Mouse (Mus musculus) gastrocnemius, postnatal 25 days (tissue): ENCODE data around the gene Cdx4. TPM values are rescaled to one million over a fixed set of nuclear protein-coding genes. Genes with fewer than 3 reads are reported as not detected.

Source experiments
- DNase-seq: peaks from one replicate; pipeline ENCODE4 v3.0.0; 2022
- long read RNA-seq, 2 experiments: library from polyadenylated mRNA; stranded (forward); transcript quantifications; one replicate each; pipeline ENCODE4 v2.0.0; 2021
- total RNA-seq, 2 experiments: library from RNA; stranded (reverse); gene quantifications; 1 replicate in 1 of 2; 2 replicates in 1 of 2; pipeline ENCODE4 v1.2.3; 2021

Cdx4 gene
- not detected for total RNA-seq
- long read RNA-seq, experiment 1, result 0 reads
- long read RNA-seq, experiment 2, result 0 reads

DNA sequence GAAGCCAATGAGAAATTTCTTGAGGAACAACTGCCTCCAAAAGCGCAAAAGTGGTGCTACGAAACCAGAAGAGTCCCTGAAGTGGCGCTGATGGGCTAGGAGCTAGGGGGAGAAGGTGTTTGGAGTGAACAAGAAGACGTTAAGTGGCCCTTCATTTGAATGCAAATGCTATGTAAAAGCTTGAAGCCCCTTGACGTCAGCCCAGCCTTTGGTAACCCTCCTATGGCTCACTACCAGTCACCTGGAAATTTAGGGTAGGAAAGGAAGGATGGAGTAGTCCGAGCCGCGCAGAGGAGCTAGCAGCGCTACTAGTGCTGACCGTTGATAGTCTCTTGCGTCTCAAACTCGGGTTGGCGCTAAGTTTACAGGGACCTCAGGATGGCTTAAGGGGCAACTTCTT, at the start of gene Cdx4:
Gene Cdx4, plus strand, starts transcription at position 253 of the 400 bp plus-strand sequence.
- DNase-seq, result no peak

DNA sequence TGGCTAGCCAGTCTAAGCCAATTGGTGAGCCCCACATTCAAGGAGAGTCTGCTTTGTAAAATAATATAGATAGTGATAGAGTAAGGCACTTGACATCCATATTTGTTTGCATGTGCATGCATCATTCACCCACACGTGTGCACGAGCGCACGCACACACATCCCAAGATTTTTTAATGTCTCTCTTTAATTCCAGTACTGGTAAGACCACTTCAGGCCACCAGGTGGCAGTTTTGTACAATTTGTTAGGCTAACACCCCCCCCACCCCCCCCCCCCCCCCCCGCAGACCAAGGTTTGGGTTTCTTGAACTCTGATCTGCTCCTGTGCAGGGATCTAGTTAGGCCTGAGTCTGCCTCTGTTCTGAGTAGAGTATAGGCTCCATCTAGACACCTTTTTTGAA, 46.9 kb upstream of the Cdx4 start:
- no peak for DNase-seq

DNA sequence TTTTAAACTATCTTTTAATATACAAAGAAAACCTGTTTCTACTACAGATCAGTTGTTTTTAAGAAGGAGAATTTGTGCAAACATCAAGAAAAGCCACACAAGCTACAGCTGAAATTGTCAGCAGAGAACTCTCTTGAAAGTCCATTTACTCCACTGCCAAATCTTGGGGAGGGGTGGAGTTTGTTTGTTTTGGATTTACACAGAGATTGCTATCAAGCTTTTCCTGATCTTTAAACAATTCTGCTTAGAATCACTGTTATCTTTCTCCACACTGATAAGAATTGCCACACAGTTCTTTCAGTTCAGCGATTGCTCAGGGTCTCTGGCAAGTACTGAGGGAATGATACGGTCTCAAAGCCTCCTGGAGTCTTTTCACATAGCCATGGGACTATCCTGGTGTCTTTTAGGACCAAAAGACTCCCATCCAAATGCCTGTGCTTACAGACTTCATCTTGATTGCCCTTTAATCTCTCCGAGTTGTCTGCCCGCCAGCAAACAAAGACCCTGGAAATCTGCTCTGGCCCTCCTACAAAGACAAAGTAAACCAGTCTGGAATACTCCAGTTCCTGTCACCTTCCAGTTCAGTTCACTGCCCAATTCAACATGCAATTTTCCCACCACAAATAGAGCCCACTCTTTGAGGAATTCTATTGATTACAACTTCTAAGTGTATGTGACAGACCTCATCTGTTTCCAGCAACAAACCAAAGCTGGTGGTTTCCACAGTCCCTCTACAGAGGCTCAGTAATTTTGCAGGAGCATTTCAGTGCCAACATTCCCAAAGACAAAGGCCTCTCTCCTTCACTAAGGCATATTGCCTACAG, 34.1 kb upstream of the Cdx4 start:
- no peak for DNase-seq

DNA sequence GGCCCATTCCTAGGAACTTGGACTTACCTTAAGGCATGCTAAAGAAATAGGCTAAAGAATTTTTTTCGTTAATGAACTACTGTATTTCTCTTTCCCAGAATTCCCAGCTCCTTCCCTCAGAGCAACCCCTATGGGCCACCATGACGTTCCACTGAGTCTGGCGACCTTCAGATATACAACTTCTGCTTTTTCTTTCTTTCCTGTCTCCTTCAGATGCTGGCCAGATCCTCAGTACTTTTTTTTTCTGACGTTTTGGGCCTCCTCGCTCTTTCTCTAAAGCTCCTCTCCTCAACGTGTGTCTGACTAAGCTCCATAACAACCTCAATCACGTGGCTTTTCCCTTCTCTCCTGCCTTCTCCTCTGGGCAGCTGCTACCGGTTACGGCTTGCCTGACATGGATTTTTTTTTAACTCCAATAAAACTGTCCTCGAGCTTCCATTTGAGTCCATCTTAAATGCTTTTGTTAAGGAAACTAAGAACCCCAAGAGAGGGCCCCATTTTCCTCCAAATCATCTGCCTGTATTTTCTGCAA, 33.3 kb upstream of the Cdx4 start:
- DNase-seq, result no peak

DNA sequence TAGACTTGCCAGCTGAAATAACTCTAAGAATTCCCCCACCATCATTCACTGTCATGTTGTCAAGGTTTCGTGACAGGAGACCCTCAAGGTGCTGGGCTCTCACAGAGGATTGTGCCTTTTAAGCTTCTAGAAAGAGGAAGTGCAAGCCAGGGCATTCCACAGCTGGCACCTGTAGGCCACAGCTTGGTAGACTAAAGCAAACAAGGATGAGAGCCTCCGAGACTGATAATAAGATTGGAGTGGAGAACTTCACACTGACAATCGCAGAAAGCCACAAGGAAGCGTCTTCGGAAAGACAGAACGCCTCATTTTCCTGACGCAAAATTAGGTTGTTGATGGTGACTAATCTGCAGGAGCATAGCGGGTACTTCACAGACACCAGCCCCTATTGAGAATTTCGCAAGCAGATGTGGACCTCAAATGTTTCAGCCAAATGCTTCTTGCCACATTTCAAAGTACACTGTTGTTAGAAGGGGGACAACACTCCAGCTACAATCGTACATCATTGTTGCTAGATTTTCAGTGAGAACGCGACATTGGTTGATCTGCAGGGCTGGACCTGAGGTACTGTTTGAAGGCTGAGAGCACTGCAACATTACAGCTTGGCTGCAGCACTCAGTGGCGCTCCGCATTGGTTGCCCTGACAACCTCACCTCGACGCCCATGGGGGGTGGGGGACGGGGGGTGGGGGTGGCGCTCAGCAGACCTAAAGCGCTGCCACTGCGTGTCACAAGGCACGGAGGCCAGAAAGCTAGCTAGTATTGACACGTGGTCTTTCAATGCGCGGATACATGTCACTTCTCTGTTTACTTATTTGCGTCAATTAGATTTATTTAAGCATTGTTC, 32.5 kb upstream of the Cdx4 start:
- DNase-seq, result no peak

DNA sequence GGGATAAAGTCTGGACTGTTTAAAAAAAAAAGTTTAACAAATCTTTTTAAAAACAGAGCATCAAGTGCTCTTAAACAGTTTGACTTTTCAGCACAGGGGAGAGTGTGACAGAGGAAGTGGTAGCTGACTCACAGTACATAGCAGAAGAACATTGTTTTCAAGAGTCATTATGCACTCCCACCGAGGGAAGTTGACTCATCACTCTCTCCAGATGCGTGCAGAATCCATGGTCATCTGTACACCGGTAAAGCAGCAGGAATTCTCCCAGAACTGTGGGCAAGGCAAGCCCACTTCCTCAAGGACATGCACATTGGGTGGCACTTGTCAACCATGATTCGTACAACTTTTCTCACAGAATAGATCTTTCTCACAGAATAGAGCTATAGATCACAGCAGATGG, 22.3 kb upstream of the Cdx4 start:
- DNase-seq, result no peak

GRCm38 (mm10) chrX:103308262-103308661, 12.9 kb upstream of the Cdx4 start:
- no peak for DNase-seq

DNA sequence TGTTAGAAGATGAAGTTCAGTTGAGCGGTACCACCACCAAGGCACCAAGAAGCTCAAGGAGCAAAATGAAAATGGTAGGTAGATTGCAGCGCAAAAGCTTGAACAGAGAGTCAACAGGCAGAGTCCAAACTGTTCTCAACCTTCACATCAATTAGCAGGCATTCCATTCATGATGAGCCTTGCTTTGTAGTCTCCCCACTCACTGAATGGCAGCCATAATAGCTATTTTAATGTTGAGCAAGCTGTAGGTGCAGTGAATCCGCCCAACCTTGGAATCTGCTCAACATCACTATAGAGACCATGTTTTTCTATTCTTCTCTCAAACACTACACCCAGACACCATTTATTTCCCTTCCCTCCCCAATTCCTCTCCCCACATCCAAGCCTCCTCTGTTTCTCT, 9.5 kb upstream of the Cdx4 start:
- DNase-seq, result no peak

- no peak for DNase-seq
These were observed 7.1 kb upstream of the Cdx4 start for GRCm38 (mm10) chrX:103314146-103314545.

DNA sequence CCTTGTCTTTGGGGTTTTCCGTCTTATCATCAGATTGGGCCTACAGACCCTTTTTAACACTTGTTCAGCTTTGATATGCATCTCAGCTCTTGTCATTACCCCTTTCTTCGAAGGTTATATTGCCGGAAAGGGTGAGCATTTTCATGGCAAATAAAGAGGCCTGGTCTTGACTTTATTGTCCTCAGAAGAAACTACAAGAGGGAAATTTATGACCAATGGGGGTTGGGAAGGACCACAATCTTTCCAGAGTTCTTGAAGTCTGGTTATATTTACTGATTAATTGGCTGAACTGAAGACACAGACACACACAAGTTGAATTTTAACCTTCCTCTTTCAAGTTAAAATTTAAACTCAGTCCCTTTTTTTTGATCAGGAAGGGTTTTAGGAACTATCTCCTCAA, 4.7 kb downstream of the Cdx4 start:
- DNase-seq, result no peak

DNA sequence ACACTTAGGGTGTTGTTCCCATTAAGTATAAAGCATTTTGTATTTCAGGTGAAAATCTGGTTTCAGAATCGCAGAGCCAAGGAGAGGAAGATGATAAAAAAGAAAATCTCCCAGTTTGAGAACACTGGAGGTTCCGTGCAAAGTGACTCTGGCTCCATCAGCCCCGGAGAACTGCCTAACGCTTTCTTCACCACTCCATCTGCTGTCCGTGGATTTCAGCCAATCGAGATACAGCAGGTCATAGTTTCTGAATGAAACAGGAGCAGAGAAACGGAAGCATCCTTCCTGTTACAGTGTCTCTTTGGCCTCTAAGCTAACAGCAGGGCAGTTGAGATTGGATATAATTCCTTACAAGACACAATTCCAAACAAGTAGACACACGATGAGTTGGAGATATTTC, 8.2 kb downstream of the Cdx4 start:
- DNase-seq, result no peak

DNA sequence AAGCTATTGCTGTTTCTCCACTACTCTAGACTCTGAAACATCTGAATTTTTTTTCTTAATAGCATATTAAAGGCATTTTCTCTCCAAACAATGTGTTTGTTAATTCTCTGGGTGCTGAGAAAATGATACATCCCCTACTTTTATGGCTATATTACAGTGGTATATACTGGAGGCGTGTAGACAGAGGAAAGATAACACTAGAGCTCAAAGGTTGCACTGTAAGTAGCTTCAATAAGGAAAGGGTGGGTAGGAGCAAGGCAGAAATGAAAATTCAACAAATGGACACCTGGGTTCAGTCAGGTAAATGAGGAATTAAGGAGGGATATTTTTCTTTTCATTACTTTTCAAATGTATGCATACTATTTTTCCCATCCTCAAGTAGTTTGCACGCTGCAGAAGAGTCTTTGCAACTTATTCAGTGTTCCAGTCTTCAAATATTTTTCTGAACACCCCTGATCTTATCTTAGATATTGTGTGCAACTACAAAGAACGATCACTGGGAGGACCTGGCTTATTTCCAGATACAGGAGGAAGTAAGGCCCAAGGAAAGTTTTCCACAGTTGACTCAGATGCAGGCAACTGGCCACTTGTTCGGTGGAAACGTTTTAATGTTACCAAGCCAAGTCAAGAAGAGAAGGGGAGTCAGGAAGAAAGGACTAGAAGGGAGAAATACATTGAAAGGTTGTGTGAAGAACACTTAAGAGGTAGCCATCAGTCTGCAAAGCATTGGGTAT, 10.1 kb downstream of the Cdx4 start:
- DNase-seq, result no peak

GRCm38 (mm10) chrX:103341369-103342113, 20.3 kb downstream of the Cdx4 start:
- DNase-seq, result no peak

GRCm38 (mm10) chrX:103355784-103356183, 34.6 kb downstream of the Cdx4 start:
- DNase-seq, result no peak

DNA sequence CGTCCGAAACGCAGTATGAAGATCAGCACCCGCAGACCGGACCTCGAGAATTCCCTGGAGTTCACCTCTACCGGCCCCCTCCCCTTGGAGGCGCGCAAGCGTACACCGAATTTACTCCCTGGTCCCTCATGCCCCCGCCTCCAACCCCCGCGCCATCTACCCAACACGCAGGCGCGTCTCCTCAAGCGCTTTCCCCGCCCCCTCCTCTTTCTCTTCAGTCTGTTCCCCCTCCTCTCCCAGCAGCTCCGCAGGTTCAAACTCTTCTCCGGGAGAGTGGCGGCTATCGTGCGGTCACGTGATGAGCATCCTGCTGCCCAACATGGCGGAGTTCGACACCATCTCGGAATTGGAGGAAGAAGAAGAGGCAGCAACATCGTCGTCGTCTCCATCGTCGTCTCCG, 35.1 kb downstream of the Cdx4 start, which contains the start of gene Chic1:
Gene Chic1, plus strand, starts transcription at position 190 of the 400 bp plus-strand sequence.
- DNase-seq, result peak; percentile 45

- no peak for DNase-seq
These were observed 35.6 kb downstream of the Cdx4 start for GRCm38 (mm10) chrX:103356761-103357236.

- peak; percentile 10 for DNase-seq
These were observed 45.0 kb downstream of the Cdx4 start for GRCm38 (mm10) chrX:103366201-103366600.

- no peak for DNase-seq
These were observed 47.5 kb downstream of the Cdx4 start for GRCm38 (mm10) chrX:103368650-103369049.

DNA sequence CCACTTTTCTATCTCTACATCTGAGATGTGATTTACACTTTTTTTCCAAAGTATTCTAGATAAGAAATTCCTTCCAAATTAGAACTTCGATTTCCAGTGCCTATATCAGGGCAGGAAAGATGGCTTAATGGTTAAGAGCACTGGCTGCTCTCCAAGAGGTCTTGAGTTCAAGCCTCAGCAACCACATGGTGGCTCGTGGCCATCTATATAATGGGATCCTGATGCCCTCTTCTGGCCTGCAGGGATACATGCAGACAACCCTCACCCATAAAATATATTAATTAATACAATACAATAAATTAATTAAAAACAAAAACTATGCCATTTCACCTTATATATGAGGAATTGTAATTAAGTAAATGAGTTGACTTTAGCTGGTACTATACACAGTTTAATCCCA, 50.0 kb downstream of the Cdx4 start:
- no peak for DNase-seq

DNA sequence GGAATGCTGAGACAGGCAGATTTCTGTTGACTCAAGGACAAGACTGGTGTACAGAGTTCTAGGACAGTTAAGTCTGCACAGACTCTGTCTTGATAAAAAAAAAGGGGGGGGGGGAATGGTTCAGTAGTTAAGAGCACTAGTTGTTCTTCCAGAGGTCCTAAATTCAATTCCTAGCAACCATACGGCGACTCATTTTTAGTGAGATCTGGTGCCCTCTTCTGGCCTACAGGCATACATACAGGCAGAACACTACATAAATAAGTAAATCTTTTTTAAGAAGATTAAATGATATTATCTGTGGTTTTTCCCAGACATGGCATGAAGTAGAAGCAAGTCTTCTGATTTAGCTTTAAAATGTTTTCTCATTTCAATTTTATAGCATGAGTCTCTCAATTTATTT, 50.4 kb downstream of the Cdx4 start:
- no peak for DNase-seq

GRCm38 (mm10) chrX:103374250-103374649, 53.1 kb downstream of the Cdx4 start:
- no peak for DNase-seq
